Mouse (Mus musculus) effector memory CD4-positive, alpha-beta T cell, adult 7 months (primary cell): ENCODE data around the gene Cfap57. TPM values are rescaled to one million over a fixed set of nuclear protein-coding genes. Genes with fewer than 3 reads are reported as not detected.

ENCODE experiments used
- polyA plus RNA-seq: library from polyadenylated mRNA; unstranded; fragments of 100-300 nt; shearing (Covaris generic); gene quantifications from one replicate; pipeline ENCODE4 v1.2.1, GENCODE M21; 2017

Cfap57 gene
- polyA plus RNA-seq: not detected

DNA sequence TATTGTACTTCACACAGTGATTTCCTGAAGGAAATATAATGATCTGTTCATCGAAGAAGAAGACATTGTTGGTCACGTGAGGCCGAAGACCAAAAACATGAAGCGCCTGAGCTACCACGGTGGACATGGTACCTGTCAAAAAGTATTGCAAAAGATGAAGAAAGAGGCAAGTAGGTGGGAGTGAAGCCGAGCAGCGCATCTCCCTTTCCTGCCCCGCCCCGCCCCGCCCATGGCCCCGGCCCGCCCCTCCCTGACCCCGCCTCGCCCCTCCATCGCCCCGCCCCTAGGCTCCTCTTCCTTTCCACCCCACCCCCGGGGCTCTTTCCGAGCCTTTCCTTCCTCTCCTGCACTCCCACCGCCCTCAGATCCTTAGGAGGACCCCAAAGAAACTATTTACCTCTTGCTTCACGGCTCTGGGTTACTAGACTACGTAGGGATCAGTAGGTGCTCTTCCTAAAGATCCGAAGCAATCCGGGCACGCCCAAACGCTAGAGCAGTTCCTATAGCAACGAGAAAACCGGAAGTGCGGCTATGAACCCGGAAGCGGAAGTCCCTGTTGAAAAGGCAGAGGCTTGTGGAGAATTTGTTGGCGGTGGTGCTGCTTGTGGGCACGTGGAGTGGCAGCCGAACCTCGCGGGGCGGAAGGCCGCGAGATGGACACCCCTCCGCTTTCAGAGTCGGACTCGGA lies at the start of gene Cfap57, which contains the start of gene Ebna1bp2:
TSS of gene Cfap57 (minus strand) at position 499 of the 688 bp plus-strand sequence.
TSS of gene Ebna1bp2 (plus strand) at position 521 of the 688 bp plus-strand sequence.

DNA sequence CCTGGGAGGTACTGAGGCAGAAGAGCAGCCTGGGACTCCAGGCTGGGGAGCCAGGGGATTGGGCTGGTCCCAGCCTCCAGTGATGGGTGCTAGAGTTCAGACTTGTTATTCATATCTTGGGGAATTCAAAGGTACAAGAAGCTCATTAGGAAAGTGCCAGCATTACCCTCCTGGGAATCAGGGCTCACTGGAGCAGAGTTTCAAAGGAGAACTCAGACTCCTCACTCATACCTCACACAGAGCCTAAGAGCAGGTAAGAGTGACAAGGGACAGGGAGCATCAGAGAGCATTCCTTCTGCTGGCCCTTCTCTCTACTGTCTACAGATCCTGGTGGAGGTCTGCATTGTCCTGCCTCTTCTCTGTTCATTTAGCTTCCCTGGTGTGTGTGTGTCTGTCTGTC lies 38.1 kb upstream of the Cfap57 start, which contains the start of gene Olfr62:
TSS of gene Olfr62 (plus strand) at position 301 of the 400 bp plus-strand sequence.

DNA sequence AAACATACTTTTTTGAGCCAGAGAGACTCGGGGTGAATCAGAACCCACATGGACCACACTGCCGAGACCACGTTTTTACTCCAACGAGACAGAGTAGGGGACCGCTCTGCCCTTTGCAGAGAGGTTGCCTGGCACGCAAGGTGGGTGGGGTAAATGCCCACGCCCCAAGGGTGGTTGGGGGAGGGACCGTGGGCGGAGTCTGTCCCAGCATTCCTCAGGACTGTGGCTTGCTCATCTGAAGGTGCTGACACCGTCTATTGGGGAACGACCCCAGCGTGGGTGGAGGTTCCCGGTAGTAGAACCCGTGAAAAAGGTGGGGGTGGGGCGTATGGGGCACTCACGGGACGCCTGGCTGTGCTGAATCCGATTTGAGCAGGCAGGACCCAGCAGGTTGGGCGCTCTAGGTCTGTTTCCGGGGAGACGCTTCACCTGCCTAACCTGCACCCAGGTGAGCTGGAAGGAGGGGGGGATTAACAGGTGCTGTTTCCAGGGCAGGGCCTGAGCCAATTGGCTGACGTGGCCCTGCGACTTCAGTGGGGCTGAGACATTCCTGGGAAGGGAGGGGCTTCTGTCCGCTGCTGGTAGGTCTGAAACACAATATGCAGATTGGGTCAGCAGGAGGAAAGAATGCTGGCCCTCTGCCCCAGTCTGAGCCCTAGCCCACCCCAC lies 76.9 kb downstream of the Cfap57 start, which contains the start of gene Tmem125:
TSS of gene Tmem125 (minus strand) at position 453 of the 669 bp plus-strand sequence.

DNA sequence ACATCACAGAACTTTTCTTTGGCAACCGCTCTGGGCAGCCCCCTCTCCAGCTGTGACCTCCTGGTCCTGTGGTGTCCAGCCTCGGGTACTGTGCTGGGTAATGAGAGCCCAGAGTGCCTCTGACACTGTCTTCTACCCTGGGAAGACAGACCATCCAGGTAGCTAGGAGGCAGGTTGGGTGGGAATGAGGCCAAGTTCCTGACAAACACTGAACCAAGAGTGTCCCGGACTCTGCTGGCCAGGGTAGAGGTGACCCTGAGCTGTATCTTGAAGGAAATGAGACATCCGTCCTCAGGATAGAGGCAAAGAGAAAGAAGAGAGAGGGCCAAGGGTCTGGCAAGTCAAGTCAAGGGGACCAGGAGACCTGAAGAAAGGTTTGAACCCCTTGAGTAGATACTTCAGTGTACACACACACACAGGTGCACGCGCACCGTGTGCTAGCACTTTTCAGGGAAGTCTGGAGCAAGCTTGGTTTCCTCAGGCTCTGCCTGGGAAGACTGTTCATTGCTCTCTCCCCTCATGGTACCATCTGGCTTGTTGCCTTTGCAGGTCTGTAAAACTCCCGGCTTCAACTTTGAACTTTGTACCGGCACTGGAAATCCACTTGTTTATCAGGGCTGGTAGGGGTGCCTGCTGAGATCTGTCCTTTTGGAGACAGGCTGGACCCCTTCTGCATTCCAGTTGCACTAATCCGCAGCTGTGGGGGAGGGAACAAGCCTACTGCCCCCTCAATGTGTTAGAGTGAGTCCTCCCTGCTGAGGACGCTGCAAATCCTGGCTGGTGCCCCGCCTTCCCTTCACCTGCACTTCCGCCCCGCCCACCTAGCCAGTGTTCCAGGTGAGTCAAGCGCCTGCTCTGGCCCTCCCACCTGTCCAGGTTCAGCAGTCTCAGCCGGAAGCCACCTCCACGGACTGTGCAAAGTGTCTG lies 93.9 kb downstream of the Cfap57 start, which contains the start of gene 2610528J11Rik:
TSS of gene 2610528J11Rik (plus strand) at position 592 of the 927 bp plus-strand sequence.

Other genes starting within 250 kb of the Cfap57 start
- gene Szt2, start 211.5 kb downstream of the Cfap57 start, polyA plus RNA-seq: 8.3 TPM
- gene Med8, start 211.4 kb downstream of the Cfap57 start, polyA plus RNA-seq: 47.3 TPM
- 73.2 TPM for gene Elovl1, start 192.7 kb downstream of the Cfap57 start, polyA plus RNA-seq
- gene Cdc20, start 183.4 kb downstream of the Cfap57 start, polyA plus RNA-seq: 3.3 TPM
- gene Mpl, start 163.3 kb downstream of the Cfap57 start, polyA plus RNA-seq: 0.22 TPM
- gene Tie1, start 130.7 kb downstream of the Cfap57 start, polyA plus RNA-seq: not detected
- gene 2610528J11Rik, start 93.8 kb downstream of the Cfap57 start, polyA plus RNA-seq: not detected
- gene Tmem125, start 76.7 kb downstream of the Cfap57 start, polyA plus RNA-seq: not detected
- gene Ebna1bp2, start within 50 bp of the Cfap57 start, polyA plus RNA-seq: 120 TPM
- gene Olfr62, start 38.2 kb upstream of the Cfap57 start, polyA plus RNA-seq: not detected
- gene Olfr1342, start 72.0 kb upstream of the Cfap57 start, polyA plus RNA-seq: not detected
- gene Olfr1341, start 82.7 kb upstream of the Cfap57 start, polyA plus RNA-seq: 0.34 TPM
- 0.11 TPM for gene Olfr1340, start 99.4 kb upstream of the Cfap57 start, polyA plus RNA-seq
- not detected for gene Olfr1339, start 111.4 kb upstream of the Cfap57 start, polyA plus RNA-seq
- not detected for gene Olfr1338, start 138.0 kb upstream of the Cfap57 start, polyA plus RNA-seq
- gene Olfr1337, start 161.8 kb upstream of the Cfap57 start, polyA plus RNA-seq: not detected
- gene Olfr1335, start 189.2 kb upstream of the Cfap57 start, polyA plus RNA-seq: not detected
- not detected for gene Olfr1333, start 215.5 kb upstream of the Cfap57 start, polyA plus RNA-seq
- gene Olfr1331, start 243.9 kb upstream of the Cfap57 start, polyA plus RNA-seq: 0.91 TPM